Mouse (Mus musculus) stomach, embryonic 15.5 days (tissue): ENCODE measurements around the gene Prss34. TPM values are rescaled to one million over a fixed set of nuclear protein-coding genes. Genes with fewer than 3 reads are reported as not detected.
A peak's percentile ranks its signal among the peaks of the same experiment; 100 is the strongest.

Experiments used
- ATAC-seq: fragments of 200-750 bp; cut with Nextera tagmentation; 2 replicates; pipeline ENCODE4 v1.8.0; 2017; ENCODE audit warnings: low read depth, moderate number of reproducible peaks, moderate TSS enrichment; ENCODE audit not compliant: insufficient read depth, low FRiP score
- H3K27ac ChIP-seq: fragments of 300-500 bp; sonication (generic); 2 replicates; pipeline ENCODE4 v1.5.1; 2015; ENCODE audit warnings: mild to moderate bottlenecking, inconsistent platforms
- H3K27me3 ChIP-seq: fragments of 300-500 bp; sonication (generic); replicated peaks from 2 replicates; pipeline ENCODE4 v1.6.1; 2015; ENCODE audit warnings: inconsistent platforms
- H3K36me3 ChIP-seq: fragments of 300-500 bp; sonication (generic); 2 replicates; pipeline ENCODE4 v1.6.1; 2015; ENCODE audit warnings: inconsistent platforms
- H3K4me1 ChIP-seq: fragments of 300-500 bp; sonication (generic); 2 replicates; pipeline ENCODE4 v1.6.1; 2015; ENCODE audit warnings: inconsistent platforms
- H3K4me2 ChIP-seq: fragments of 300-500 bp; sonication (generic); 2 replicates; pipeline ENCODE4 v1.6.1; 2015; ENCODE audit warnings: mild to moderate bottlenecking, inconsistent platforms
- H3K4me3 ChIP-seq: fragments of 300-500 bp; sonication (generic); replicated peaks from 2 replicates; pipeline ENCODE4 v1.5.1; 2015; ENCODE audit warnings: inconsistent platforms
- H3K9ac ChIP-seq: fragments of 300-500 bp; sonication (generic); 2 replicates; pipeline ENCODE4 v1.6.1; 2015; ENCODE audit warnings: inconsistent platforms
- H3K9me3 ChIP-seq: fragments of 300-500 bp; sonication (generic); 2 replicates; pipeline ENCODE4 v1.6.1; 2016; ENCODE audit warnings: inconsistent platforms
- WGBS: fragments of 180-500 bp; shearing (Covaris S2); methylation state at CpG from one replicate; pipeline ENCODE4 v1.1.7; 2015; 5-methylcytosine and 5-hydroxymethylcytosine counted together
- polyA plus RNA-seq: library from polyadenylated mRNA; unstranded; fragments of >200 nt; fragmentation: Nextera tagmentation; extraction: Ambion mirVana; gene quantifications from 2 replicates; pipeline ENCODE4 v1.2.1, GENCODE M21; 2015

The Prss34 gene
- polyA plus RNA-seq: 1.8 TPM in 2 replicates

GRCm38 (mm10) chr17:25298094-25298493 is at the start of gene Prss34:
Gene Prss34 (plus strand): TSS chr17:25298394.
- Histone ChIP-seq H3K4me3 (no peak within 1 kb of the TSS), H3K9ac (no peak within 1 kb of the TSS), H3K4me2 (no peak within 1 kb of the TSS), H3K27ac (no peak within 1 kb of the TSS), H3K9me3 (no peaks in the 10 kb centered on the region), H3K27me3 (no peaks in the 10 kb centered on the region), H3K4me1 (no peaks in the 10 kb centered on the region), H3K36me3 (no peaks in the 10 kb centered on the region)
- no peak for ATAC-seq
- 69% methylated on average over 5 of the region's 5 CpGs for WGBS

GRCm38 (mm10) chr17:25250181-25250835 is 47.9 kb upstream of the Prss34 start:
- Histone ChIP-seq H3K4me3 (no peak overlapping the region), H3K4me2 (no peak overlapping the region), H3K27ac (no peak overlapping the region), H3K36me3 (no peaks in the 10 kb centered on the region), H3K4me1 (no peaks in the 10 kb centered on the region), H3K9me3 (no peaks in the 10 kb centered on the region), H3K27me3 (peaks cover 17% of the 10 kb centered on the region), H3K9ac (no peak overlapping the region)
- ATAC-seq: no peak
- 78% methylated on average over 8 of the region's 8 CpGs for WGBS

DNA sequence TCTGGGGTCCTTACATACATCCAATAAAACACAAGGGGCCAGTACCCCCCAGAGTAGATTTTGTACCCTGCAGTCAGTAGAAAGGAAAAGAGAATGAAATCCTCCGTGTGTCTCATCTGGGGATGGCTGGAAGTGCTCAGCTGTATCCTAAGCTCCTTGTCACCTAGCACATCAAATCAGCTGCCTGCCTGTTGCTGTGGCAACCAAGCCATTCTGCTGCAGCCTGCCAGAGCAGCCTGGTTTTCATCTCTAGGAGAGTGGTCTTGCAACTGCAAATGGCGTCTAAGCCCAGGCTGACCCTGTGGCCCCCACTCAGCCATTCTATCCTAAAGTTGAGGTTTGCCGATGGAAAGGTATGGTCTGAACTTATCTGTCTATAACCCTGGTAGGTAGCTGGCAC is 45.6 kb upstream of the Prss34 start:
- H3K4me3 ChIP-seq: no peak overlapping the region
- no peak overlapping the region for H3K4me2 ChIP-seq
- H3K9ac ChIP-seq: no peak overlapping the region
- ATAC-seq: no peak
- peaks cover 11% of the 10 kb centered on the region for H3K4me1 ChIP-seq
- H3K27ac ChIP-seq: no peak overlapping the region
- 35% methylated on average over 3 of the region's 3 CpGs for WGBS
- no peaks in the 10 kb centered on the region for H3K36me3 ChIP-seq
- H3K9me3 ChIP-seq: no peaks in the 10 kb centered on the region
- H3K27me3 ChIP-seq: peaks cover 24% of the 10 kb centered on the region

DNA sequence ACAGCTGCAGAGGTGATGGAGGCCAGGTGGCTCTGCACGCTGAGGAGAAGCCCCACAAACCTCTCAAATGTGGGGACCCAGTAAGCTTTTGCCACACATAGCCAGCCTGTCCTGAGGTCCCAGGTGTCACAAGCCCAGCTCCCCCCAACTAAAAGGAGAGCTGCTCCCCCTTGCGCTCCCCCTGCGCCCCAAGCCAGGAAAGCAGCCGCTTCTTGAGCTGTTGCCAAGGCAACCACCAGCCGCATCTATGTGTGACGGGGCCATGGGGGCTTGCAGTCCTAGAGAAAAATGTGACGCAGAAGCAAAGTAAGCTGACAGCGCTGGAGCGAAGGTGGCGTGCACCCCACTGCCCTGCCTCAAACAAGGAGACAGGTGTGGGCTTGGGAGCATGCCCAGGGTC is 44.4 kb upstream of the Prss34 start:
- no peaks in the 10 kb centered on the region for H3K36me3 ChIP-seq
- no peaks in the 10 kb centered on the region for H3K9me3 ChIP-seq
- H3K4me3 ChIP-seq: no peak overlapping the region
- no peak for ATAC-seq
- WGBS: 25% methylated on average over 10 of the region's 10 CpGs
- peaks cover 24% of the 10 kb centered on the region for H3K27me3 ChIP-seq
- H3K27ac ChIP-seq: no peak overlapping the region
- no peak overlapping the region for H3K9ac ChIP-seq
- H3K4me1 ChIP-seq: peaks cover 11% of the 10 kb centered on the region
- H3K4me2 ChIP-seq: no peak overlapping the region

DNA sequence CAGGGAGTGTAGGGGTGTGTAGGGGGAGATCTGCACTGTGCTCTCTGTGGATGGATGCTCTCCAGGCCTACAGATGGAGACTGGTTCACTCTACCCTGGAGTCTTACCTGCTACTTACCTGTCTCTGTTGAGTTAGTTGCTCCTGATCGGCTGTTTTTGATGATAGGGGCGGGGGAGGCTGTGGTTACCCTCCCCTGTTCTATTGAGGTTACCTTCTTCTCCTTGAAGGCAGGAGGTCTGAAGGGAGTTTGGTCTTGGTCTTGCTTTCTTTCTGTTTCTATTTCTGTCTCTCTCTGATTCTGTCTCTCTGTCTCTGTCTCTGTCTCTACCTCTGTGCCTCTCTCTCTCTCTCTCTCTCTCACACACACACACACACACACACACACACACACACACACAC is 43.1 kb upstream of the Prss34 start:
- no peak for ATAC-seq
- H3K4me1 ChIP-seq: peaks cover 11% of the 10 kb centered on the region
- WGBS: 55% methylated on average over 2 of the region's 2 CpGs
- no peak overlapping the region for H3K4me2 ChIP-seq
- H3K36me3 ChIP-seq: 0 out of 2 replicates have a peak, but pooled peaks cover 2% of the 10 kb centered on the region
- H3K27me3 ChIP-seq: peaks cover 24% of the 10 kb centered on the region
- H3K9me3 ChIP-seq: no peaks in the 10 kb centered on the region
- no peak overlapping the region for H3K27ac ChIP-seq
- no peak overlapping the region for H3K9ac ChIP-seq
- no peak overlapping the region for H3K4me3 ChIP-seq

DNA sequence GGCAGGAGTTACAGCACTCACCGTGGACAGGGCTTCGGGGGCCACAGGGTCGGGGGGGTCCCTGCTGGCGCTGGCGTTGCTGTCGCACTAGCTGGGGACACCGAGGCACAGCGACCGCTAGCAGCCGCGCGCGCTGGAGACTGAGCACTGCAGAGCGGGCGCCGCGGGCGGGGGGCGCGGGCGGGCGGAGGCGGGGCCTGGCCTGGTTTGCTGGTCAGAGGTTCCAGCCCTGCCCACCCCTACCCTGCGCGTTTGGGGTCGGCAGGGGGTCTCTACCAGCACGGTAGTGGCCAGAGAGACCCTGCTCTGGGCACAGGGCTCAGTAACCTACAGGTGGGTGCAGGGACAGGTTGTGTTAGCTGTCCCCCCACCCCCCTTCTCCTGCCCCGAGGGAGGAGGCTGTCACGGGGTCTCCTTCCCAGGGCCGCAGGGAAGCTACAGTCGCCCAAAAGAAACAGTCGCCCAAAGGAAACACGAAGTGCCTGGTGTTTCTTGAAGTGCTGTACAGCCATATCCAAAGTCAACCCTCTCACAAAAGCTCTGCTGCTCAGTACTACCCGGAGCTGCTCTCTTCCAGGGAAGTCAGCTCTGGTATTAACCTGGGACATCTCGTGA is 41.9 kb upstream of the Prss34 start, which contains the start of gene Baiap3:
Baiap3 (minus strand) TSS at position 225 of the 615 bp plus-strand sequence.
- H3K9ac ChIP-seq: peak within 1 kb of the TSS; percentile 4; the same call in 1 of the 2 replicates
- no peaks in the 10 kb centered on the region for H3K9me3 ChIP-seq
- WGBS: 4% methylated on average over 33 of the region's 35 CpGs
- H3K36me3 ChIP-seq: 0 out of 2 replicates have a peak, but pooled peaks cover 3% of the 10 kb centered on the region
- peak within 1 kb of the TSS; percentile 35 for H3K4me3 ChIP-seq
- peaks cover 24% of the 10 kb centered on the region for H3K27me3 ChIP-seq
- ATAC-seq: peak; percentile 40
- peak within 1 kb of the TSS; percentile 69 for H3K4me2 ChIP-seq
- peaks cover 11% of the 10 kb centered on the region for H3K4me1 ChIP-seq
- no peak within 1 kb of the TSS for H3K27ac ChIP-seq

DNA sequence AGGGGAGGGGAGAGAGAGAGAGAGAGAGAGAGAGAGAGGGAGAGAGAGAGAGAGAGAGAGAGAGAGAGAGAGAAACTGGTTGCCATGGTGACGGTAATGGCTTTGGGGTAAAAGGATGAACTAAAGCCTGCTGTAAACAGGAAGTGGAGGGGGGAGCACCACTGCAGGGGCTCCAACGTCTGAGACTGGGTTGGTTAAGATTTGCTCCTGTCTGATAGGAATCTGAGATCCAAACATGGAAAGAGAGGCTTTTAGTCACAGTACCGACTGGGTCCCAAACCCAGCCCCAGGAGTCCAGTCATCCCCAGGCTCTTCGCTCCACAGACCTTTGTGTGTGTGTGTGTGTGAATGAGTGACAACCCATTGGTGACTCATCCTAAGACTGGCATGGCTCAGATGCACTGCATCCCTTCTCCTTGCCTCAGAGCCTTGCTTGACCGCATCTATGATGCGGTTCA is 40.4 kb upstream of the Prss34 start:
- H3K27me3 ChIP-seq: peaks cover 24% of the 10 kb centered on the region
- no peak overlapping the region for H3K9ac ChIP-seq
- no peaks in the 10 kb centered on the region for H3K9me3 ChIP-seq
- no peak for ATAC-seq
- 41% methylated on average over 6 of the region's 6 CpGs for WGBS
- H3K4me2 ChIP-seq: no peak overlapping the region
- H3K36me3 ChIP-seq: peaks cover 9% of the 10 kb centered on the region
- H3K27ac ChIP-seq: no peak overlapping the region
- H3K4me3 ChIP-seq: no peak overlapping the region
- H3K4me1 ChIP-seq: peaks cover 11% of the 10 kb centered on the region

DNA sequence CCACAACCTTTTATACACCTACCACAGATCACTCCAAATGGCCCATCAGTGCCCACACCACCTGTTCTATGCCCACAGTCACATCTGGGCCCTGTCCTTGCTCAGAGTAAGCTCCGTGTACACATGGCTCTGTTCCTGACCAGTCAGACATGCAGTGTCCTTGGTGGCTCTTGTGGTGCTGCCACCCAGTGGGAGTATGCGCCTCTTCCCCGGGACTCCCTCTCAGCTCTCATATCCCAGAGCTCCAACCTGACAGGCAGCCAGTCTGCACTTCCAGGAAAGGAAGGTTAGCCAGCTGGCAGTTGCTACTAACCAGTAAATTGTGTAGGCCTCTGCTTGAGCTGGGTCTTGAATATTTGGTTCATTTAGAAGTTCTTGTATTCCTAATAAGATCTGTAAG is 33.7 kb upstream of the Prss34 start:
- 64% methylated on average over 3 of the region's 3 CpGs for WGBS
- peaks cover 72% of the 10 kb centered on the region for H3K36me3 ChIP-seq
- ATAC-seq: no peak

GRCm38 (mm10) chr17:25270795-25271335 is 27.3 kb upstream of the Prss34 start:
- no peak for ATAC-seq
- Histone ChIP-seq H3K27me3 (no peaks in the 10 kb centered on the region), H3K36me3 (peaks cover 36% of the 10 kb centered on the region), H3K4me1 (peaks cover 24% of the 10 kb centered on the region), H3K4me3 (peak overlapping the region; percentile 98; the same call in 1 of the 2 replicates), H3K27ac (no peak overlapping the region), H3K9me3 (no peaks in the 10 kb centered on the region), H3K4me2 (peak overlapping the region; percentile 92), H3K9ac (no peak overlapping the region)
- 70% methylated on average over 2 of the region's 2 CpGs for WGBS

More for the DNA sequence above, 33.7 kb upstream of the Prss34 start:
- Histone ChIP-seq H3K9ac (no peak overlapping the region), H3K27ac (no peak overlapping the region), H3K4me2 (no peak overlapping the region), H3K4me3 (no peak overlapping the region), H3K27me3 (no peaks in the 10 kb centered on the region), H3K4me1 (no peaks in the 10 kb centered on the region), H3K9me3 (no peaks in the 10 kb centered on the region)

GRCm38 (mm10) chr17:25272326-25272725 is 25.9 kb upstream of the Prss34 start:
- Histone ChIP-seq H3K4me3 (peak overlapping the region; percentile 98), H3K4me2 (peak overlapping the region; percentile 92), H3K27ac (peak overlapping the region; percentile 98), H3K4me1 (peaks cover 24% of the 10 kb centered on the region), H3K27me3 (no peaks in the 10 kb centered on the region), H3K9me3 (no peaks in the 10 kb centered on the region), H3K9ac (peak overlapping the region; percentile 99), H3K36me3 (peaks cover 21% of the 10 kb centered on the region)
- no peak for ATAC-seq
- 2% methylated on average over 10 of the region's 10 CpGs for WGBS

DNA sequence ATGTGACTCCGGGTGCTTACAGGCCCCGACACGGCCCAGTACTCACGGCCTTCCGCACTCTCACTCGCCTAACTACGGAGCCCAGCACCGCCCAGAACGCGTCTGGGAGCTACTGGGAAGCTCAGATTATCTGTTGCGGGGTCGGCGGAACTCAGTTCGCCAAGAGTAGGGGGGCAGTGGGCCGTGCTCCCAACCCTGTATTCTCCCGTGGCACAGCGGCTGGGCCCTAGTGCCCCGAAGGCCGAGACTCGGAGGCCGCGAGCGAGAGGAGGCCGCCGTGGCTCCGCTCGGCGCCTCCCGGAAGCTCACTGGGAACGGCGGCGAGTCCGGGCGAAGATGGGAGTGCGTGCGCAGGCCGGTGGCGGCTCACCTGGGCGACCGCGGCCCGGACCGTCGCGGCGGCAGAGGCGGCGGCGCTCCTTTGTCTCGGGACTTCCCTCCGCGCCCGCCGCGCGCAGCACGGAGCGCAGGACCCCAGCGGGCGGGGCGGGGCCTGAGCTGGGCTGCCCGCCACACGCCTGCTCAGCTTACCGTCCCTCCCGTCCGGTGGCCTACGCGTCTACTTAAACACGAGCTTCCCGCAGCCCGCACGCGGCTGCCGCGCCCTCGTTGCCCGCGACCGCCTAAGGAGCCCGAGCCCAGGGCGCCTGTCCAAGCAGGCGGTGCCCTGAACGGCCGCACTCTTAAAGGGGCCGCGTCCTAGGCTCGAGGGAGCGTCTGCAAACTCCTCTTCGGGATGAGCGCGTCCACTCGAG is 25.1 kb upstream of the Prss34 start:
- ATAC-seq: peak; percentile 89
- H3K4me3 ChIP-seq: peak overlapping the region; percentile 98

More for the DNA sequence above, 25.1 kb upstream of the Prss34 start:
- H3K27ac ChIP-seq: peak overlapping the region; percentile 98
- H3K36me3 ChIP-seq: peaks cover 13% of the 10 kb centered on the region
- peak overlapping the region; percentile 99 for H3K9ac ChIP-seq
- peak overlapping the region; percentile 92 for H3K4me2 ChIP-seq
- peaks cover 24% of the 10 kb centered on the region for H3K4me1 ChIP-seq
- H3K9me3 ChIP-seq: no peaks in the 10 kb centered on the region
- under 1% methylated on average over 92 of the region's 92 CpGs for WGBS
- H3K27me3 ChIP-seq: no peaks in the 10 kb centered on the region
